Mouse (Mus musculus): ENCODE results near the gene Ap3b1. TPM values are rescaled to one million over a fixed set of nuclear protein-coding genes. Genes with fewer than 3 reads are reported as not detected.

The Ap3b1 gene
- polyA plus RNA-seq, 1 experiment from 2014 or later, result 35.1 TPM

DNA sequence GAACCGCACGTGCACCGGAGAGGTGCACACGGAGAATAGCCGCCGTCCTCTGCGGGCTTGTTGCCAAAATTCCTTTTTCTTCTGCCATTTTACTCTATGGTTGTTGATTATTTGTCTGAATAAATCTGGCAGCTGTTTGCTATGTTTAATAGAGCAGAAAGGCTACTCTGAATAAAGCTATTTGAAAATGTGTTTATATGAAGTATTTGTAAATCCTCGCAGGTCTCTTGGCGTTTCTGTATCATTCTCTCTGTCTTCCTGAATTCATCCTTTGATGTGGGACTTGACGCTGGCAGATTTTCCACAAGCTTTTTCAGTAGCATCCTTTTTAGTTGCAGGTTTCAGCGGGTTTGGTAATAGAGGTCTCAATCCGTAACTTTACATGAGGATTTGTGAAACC, 185.5 kb downstream of the Ap3b1 start:
- Histone ChIP-seq H3K4me3 (ENCODE audit: low read depth, low read length) (no peak overlapping the region), H3K9ac (ENCODE audit: low read depth, low read length) (no peak overlapping the region), H3K9me3 (replicated peaks; ENCODE audit: control insufficient read depth, low read length) (no peaks in the 10 kb centered on the region), H3K36me3 (ENCODE audit: control insufficient read depth, insufficient read depth, low read length) (0 out of 2 replicates have a peak, but pooled peaks cover 3% of the 10 kb centered on the region), H3K4me2 (no peak overlapping the region), H3K27ac (ENCODE audit: low read depth, low read length) (no peak overlapping the region), H3K4me1 (ENCODE audit: control insufficient read depth, insufficient read depth, low read length) (no peaks in the 10 kb centered on the region), H3K27me3 (ENCODE audit: control insufficient read depth, insufficient read depth, low read length) (no peaks in the 10 kb centered on the region)
- ATAC-seq (replicated peaks; ENCODE audit: insufficient number of reproducible peaks, low FRiP score, low TSS enrichment), result no peak
- 91% methylated on average over 12 of the region's 12 CpGs for WGBS (ENCODE audit: insufficient replicate concordance)

DNA sequence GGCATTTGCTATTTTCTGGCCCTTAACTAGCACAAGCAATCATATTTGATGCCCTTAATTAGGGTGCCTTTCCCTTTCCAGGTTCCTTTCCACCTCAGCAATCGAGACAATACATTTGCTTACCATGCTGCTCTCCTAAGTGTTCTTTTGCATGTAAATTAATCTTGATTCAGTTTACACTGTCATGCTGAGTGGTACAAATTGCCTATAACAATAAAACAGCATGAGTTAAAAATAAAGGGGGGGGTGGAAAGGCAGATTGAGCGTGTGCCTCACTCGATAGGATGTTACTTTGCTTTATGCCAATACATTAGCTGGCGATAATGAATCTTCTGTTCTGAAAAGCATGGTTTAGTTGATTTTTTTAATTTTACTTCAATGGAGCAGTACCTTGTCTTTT, 187.0 kb downstream of the Ap3b1 start:
- Histone ChIP-seq H3K4me2 (no peak overlapping the region), H3K27me3 (ENCODE audit: control insufficient read depth, insufficient read depth, low read length) (no peaks in the 10 kb centered on the region), H3K9ac (ENCODE audit: low read depth, low read length) (no peak overlapping the region), H3K4me1 (ENCODE audit: control insufficient read depth, insufficient read depth, low read length) (no peaks in the 10 kb centered on the region), H3K9me3 (replicated peaks; ENCODE audit: control insufficient read depth, low read length) (no peaks in the 10 kb centered on the region), H3K4me3 (ENCODE audit: low read depth, low read length) (no peak overlapping the region), H3K36me3 (ENCODE audit: control insufficient read depth, insufficient read depth, low read length) (0 out of 2 replicates have a peak, but pooled peaks cover 3% of the 10 kb centered on the region), H3K27ac (ENCODE audit: low read depth, low read length) (no peak overlapping the region)
- no peak for ATAC-seq (replicated peaks; ENCODE audit: insufficient number of reproducible peaks, low FRiP score, low TSS enrichment)
- 81% methylated on average over 4 of the region's 4 CpGs for WGBS (ENCODE audit: insufficient replicate concordance)

DNA sequence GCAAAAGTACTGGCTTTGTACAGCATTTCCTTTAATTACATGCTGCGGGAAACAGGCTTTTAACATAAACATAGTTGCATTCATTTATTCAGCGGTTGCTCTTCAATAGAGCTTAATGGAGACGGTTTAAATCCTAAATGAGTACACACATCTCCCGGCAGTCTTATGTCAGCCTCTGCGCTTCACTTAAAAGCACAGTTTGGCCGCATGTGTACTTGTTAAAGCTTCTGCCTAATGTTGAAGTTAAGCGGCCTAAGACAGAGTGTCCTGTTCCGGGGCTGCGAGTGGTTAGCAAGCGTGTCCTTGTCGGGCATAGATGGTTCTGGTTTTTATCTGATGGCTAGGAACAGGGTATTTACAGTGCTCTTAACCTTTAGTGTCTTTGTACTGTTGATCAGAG, 187.5 kb downstream of the Ap3b1 start:
- Histone ChIP-seq H3K9me3 (replicated peaks; ENCODE audit: control insufficient read depth, low read length) (no peaks in the 10 kb centered on the region), H3K36me3 (ENCODE audit: control insufficient read depth, insufficient read depth, low read length) (0 out of 2 replicates have a peak, but pooled peaks cover 3% of the 10 kb centered on the region), H3K4me1 (ENCODE audit: control insufficient read depth, insufficient read depth, low read length) (no peaks in the 10 kb centered on the region), H3K27me3 (ENCODE audit: control insufficient read depth, insufficient read depth, low read length) (no peaks in the 10 kb centered on the region), H3K4me3 (ENCODE audit: low read depth, low read length) (no peak overlapping the region), H3K27ac (ENCODE audit: low read depth, low read length) (no peak overlapping the region), H3K4me2 (no peak overlapping the region), H3K9ac (ENCODE audit: low read depth, low read length) (no peak overlapping the region)
- ATAC-seq (replicated peaks; ENCODE audit: insufficient number of reproducible peaks, low FRiP score, low TSS enrichment), result no peak
- 80% methylated on average over 11 of the region's 11 CpGs for WGBS (ENCODE audit: insufficient replicate concordance)

DNA sequence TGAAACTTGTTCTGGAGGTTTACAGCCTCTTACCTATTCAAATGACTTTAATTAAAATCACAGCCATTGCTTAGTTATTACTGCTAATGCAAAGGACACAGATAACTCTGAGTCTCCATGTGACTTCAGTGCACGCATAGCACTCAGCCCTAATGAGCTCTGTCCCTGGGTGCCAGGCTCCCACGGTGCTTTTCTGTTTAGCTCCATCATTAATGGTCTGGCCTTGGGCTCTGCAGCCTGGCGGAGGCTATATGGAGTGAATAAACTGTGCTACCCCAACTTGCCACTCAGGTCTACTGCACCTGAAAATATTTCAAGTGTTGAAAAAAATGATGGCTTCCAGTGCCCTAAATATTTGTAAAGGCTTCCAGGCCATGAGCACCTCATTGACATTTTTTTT, 190.8 kb downstream of the Ap3b1 start:
- H3K27me3 ChIP-seq (ENCODE audit: control insufficient read depth, insufficient read depth, low read length), result no peaks in the 10 kb centered on the region
- no peak overlapping the region for H3K4me2 ChIP-seq
- H3K36me3 ChIP-seq (ENCODE audit: control insufficient read depth, insufficient read depth, low read length), result 0 out of 2 replicates have a peak, but pooled peaks cover 3% of the 10 kb centered on the region
- H3K9me3 ChIP-seq (replicated peaks; ENCODE audit: control insufficient read depth, low read length), result no peaks in the 10 kb centered on the region
- H3K4me1 ChIP-seq (ENCODE audit: control insufficient read depth, insufficient read depth, low read length), result no peaks in the 10 kb centered on the region
- WGBS (ENCODE audit: insufficient replicate concordance), result 66% methylated on average over 3 of the region's 3 CpGs
- H3K9ac ChIP-seq (ENCODE audit: low read depth, low read length), result no peak overlapping the region
- no peak overlapping the region for H3K27ac ChIP-seq (ENCODE audit: low read depth, low read length)
- no peak overlapping the region for H3K4me3 ChIP-seq (ENCODE audit: low read depth, low read length)
- no peak for ATAC-seq (replicated peaks; ENCODE audit: insufficient number of reproducible peaks, low FRiP score, low TSS enrichment)

DNA sequence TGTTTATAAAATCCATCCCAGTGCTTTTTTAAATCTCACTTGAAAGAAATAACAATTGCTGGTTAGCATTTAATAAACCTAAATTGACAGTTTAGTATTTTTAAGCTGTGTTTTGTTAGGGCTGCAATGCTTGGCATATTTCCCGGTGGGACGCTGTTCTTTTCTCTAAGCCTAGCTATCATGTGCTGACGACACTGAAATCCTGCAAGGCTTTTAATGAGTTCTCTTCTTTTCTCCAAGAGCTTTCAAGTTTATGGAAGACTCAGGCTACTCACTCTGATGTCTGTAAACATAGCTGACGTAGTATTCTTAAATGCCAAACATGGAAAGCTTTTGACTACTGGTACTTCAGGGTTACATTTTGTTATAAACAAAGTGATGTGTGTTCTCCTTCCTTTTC, 191.3 kb downstream of the Ap3b1 start:
- H3K4me3 ChIP-seq (ENCODE audit: low read depth, low read length), result no peak overlapping the region
- H3K4me1 ChIP-seq (ENCODE audit: control insufficient read depth, insufficient read depth, low read length), result no peaks in the 10 kb centered on the region
- no peaks in the 10 kb centered on the region for H3K9me3 ChIP-seq (replicated peaks; ENCODE audit: control insufficient read depth, low read length)
- no peak overlapping the region for H3K27ac ChIP-seq (ENCODE audit: low read depth, low read length)
- WGBS (ENCODE audit: insufficient replicate concordance), result 70% methylated on average over 4 of the region's 4 CpGs
- no peak overlapping the region for H3K9ac ChIP-seq (ENCODE audit: low read depth, low read length)
- H3K36me3 ChIP-seq (ENCODE audit: control insufficient read depth, insufficient read depth, low read length), result 0 out of 2 replicates have a peak, but pooled peaks cover 3% of the 10 kb centered on the region
- no peak for ATAC-seq (replicated peaks; ENCODE audit: insufficient number of reproducible peaks, low FRiP score, low TSS enrichment)
- H3K4me2 ChIP-seq, result no peak overlapping the region
- H3K27me3 ChIP-seq (ENCODE audit: control insufficient read depth, insufficient read depth, low read length), result no peaks in the 10 kb centered on the region

DNA sequence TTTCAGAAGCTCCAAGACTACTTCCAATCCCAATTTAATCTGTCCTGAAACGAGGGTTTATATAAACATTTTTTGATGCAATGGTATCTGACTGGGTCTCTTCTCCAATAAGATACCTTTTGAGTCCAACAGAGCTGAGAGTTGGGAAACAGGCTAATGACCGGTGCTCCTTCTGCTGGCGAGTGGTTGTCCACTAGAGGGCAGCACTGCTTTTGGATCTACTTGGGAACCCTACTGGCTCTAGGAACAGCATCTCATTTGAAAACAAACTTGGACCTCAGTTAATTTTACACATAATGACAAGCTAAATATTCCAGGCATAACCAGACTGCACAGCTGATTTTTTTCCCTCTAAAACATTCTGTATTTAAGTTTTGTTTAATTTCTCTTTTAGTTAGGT, 201.3 kb downstream of the Ap3b1 start:
- Histone ChIP-seq H3K9me3 (replicated peaks; ENCODE audit: control insufficient read depth, low read length) (no peaks in the 10 kb centered on the region), H3K4me3 (ENCODE audit: low read depth, low read length) (no peak overlapping the region), H3K27me3 (ENCODE audit: control insufficient read depth, insufficient read depth, low read length) (no peaks in the 10 kb centered on the region), H3K4me2 (no peak overlapping the region), H3K36me3 (ENCODE audit: control insufficient read depth, insufficient read depth, low read length) (no peaks in the 10 kb centered on the region), H3K9ac (ENCODE audit: low read depth, low read length) (no peak overlapping the region), H3K4me1 (ENCODE audit: control insufficient read depth, insufficient read depth, low read length) (peaks cover 5% of the 10 kb centered on the region; the same call in 1 of the 2 replicates), H3K27ac (ENCODE audit: low read depth, low read length) (no peak overlapping the region)
- no peak for ATAC-seq (replicated peaks; ENCODE audit: insufficient number of reproducible peaks, low FRiP score, low TSS enrichment)
- 3% methylated on average over 3 of the region's 3 CpGs for WGBS (ENCODE audit: insufficient replicate concordance)

DNA sequence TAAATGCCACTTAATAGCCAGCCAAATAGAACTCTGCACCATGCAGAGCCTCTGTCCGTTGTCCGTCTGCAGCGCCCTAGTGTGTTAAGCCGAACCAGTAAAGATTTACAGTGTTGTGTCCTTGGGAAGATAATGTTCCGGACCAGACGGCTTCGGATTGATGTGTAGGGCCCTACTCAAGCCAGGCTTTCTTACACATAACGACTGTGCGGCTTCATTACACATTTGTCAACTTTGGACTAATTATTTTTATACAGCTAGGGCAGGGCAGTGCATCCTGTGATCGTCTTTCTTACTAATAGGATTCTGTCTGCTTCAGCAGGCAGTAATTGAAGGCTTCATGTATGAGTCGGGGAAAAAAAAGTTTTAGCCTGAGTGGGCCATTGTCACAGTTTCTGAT, 202.1 kb downstream of the Ap3b1 start:
- Histone ChIP-seq H3K4me3 (ENCODE audit: low read depth, low read length) (no peak overlapping the region), H3K27me3 (ENCODE audit: control insufficient read depth, insufficient read depth, low read length) (no peaks in the 10 kb centered on the region), H3K9ac (ENCODE audit: low read depth, low read length) (no peak overlapping the region), H3K9me3 (replicated peaks; ENCODE audit: control insufficient read depth, low read length) (no peaks in the 10 kb centered on the region), H3K4me2 (no peak overlapping the region), H3K4me1 (ENCODE audit: control insufficient read depth, insufficient read depth, low read length) (peaks cover 5% of the 10 kb centered on the region; the same call in 1 of the 2 replicates), H3K27ac (ENCODE audit: low read depth, low read length) (no peak overlapping the region), H3K36me3 (ENCODE audit: control insufficient read depth, insufficient read depth, low read length) (no peaks in the 10 kb centered on the region)
- 76% methylated on average over 11 of the region's 11 CpGs for WGBS (ENCODE audit: insufficient replicate concordance)
- no peak for ATAC-seq (replicated peaks; ENCODE audit: insufficient number of reproducible peaks, low FRiP score, low TSS enrichment)

DNA sequence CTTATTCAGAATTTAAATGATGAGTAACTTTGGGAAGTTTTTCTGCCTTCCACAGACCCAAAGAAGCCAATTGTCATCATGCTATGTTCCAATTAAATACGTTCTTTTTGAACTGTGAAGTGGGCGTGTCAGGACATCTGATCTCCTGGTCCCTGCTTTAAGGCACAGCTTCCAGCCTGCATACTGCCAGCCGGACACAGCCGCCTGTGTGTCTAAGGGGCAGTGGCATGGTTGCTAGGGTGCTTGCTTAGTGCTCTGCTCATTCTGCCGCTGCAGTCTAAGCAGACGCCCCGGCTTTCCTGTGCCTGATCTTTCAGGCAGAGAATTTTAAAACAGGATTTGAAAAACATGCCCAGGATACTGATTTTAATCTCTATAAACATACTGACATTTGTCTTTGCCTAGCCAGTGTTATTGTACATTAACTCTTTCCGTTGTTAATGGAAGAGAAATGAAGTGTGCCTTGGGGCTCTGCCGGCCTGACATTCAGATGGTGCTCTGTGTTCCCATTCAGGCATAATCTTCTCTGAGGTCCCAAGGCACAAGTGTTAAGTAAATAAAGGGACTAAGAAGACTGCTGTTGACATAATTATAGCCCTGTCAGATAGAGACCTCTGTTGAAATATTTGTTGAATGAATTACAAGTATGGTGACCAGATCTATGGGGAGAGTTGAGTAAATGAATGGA, 204.0 kb downstream of the Ap3b1 start:
- H3K9me3 ChIP-seq (replicated peaks; ENCODE audit: control insufficient read depth, low read length), result no peaks in the 10 kb centered on the region
- 56% methylated on average over 9 of the region's 9 CpGs for WGBS (ENCODE audit: insufficient replicate concordance)
- H3K27ac ChIP-seq (ENCODE audit: low read depth, low read length), result no peak overlapping the region
- H3K4me3 ChIP-seq (ENCODE audit: low read depth, low read length), result no peak overlapping the region
- H3K4me2 ChIP-seq, result no peak overlapping the region
- H3K27me3 ChIP-seq (ENCODE audit: control insufficient read depth, insufficient read depth, low read length), result no peaks in the 10 kb centered on the region
- ATAC-seq (replicated peaks; ENCODE audit: insufficient number of reproducible peaks, low FRiP score, low TSS enrichment), result no peak
- H3K9ac ChIP-seq (ENCODE audit: low read depth, low read length), result no peak overlapping the region
- H3K4me1 ChIP-seq (ENCODE audit: control insufficient read depth, insufficient read depth, low read length), result peaks cover 5% of the 10 kb centered on the region; the same call in 1 of the 2 replicates
- no peaks in the 10 kb centered on the region for H3K36me3 ChIP-seq (ENCODE audit: control insufficient read depth, insufficient read depth, low read length)

DNA sequence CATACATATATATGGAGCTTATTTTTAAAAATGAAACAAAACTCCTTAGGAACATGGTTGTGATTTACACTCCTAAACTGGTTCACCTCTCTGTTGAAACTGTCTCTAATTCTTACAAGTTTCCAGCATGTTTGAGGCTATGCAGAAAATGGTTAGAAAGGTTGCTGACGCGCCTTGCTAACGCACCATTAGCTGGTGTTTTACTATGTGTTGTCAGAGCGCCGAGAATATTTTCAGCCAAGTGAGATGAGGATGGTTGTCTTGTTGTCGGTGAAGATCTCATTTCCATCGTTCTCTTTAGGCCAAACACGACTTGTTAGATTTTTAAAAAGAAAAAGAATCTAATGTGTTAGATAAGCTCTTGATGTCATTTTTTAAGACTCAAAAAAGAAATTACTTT, 205.1 kb downstream of the Ap3b1 start:
- 78% methylated on average over 8 of the region's 8 CpGs for WGBS (ENCODE audit: insufficient replicate concordance)

More for the DNA sequence above, 205.1 kb downstream of the Ap3b1 start:
- Histone ChIP-seq H3K27me3 (ENCODE audit: control insufficient read depth, insufficient read depth, low read length) (no peaks in the 10 kb centered on the region), H3K9ac (ENCODE audit: low read depth, low read length) (no peak overlapping the region), H3K4me1 (ENCODE audit: control insufficient read depth, insufficient read depth, low read length) (peaks cover 5% of the 10 kb centered on the region; the same call in 1 of the 2 replicates), H3K4me3 (ENCODE audit: low read depth, low read length) (no peak overlapping the region), H3K9me3 (replicated peaks; ENCODE audit: control insufficient read depth, low read length) (no peaks in the 10 kb centered on the region), H3K36me3 (ENCODE audit: control insufficient read depth, insufficient read depth, low read length) (no peaks in the 10 kb centered on the region), H3K27ac (ENCODE audit: low read depth, low read length) (no peak overlapping the region), H3K4me2 (no peak overlapping the region)
- no peak for ATAC-seq (replicated peaks; ENCODE audit: insufficient number of reproducible peaks, low FRiP score, low TSS enrichment)

Data from heart, embryonic 11.5 days (tissue).